In genomic region chr6:16898251-16898862, GRCm38 (mm10) we compare ENCODE assay signal across 19 mouse cellular contexts. TPM values are rescaled to one million over a fixed set of nuclear protein-coding genes. Genes with fewer than 3 reads are reported as not detected.
DNase-seq lines count a peak whose midpoint lies in the region; ATAC-seq lines count a peak whose summit lies in the region.
"Had no signal": no experiment of that assay in that cellular context is flagged by ENCODE, and none has a peak within 500 bp of the region (broad histone marks: within the 10 kb centered on the region; RNA-seq: fewer than 3 reads in every experiment).

TSS of gene Tfec (minus strand) at chr6:16898441.

- no peaks in the 10 kb centered on the region for H3K4me1 ChIP-seq in embryonic facial prominence, embryonic 11.5 days (ENCODE audit: control insufficient read depth, insufficient read depth, low read length)
- H3K4me1 ChIP-seq in embryonic facial prominence, embryonic 10.5 days, result peaks cover 7% of the 10 kb centered on the region
- no peaks in the 10 kb centered on the region for H3K4me1 ChIP-seq in liver, embryonic 15.5 days (replicated peaks)
- H3K4me1 ChIP-seq: forebrain, embryonic 10.5 days; heart, embryonic 10.5 days had no signal

- DNase-seq in embryonic facial prominence, embryonic 11.5 days (ENCODE audit: low spot score), result peak; percentile 6
- DNase-seq in embryonic facial prominence, embryonic 10.5 days (ENCODE audit: low spot score), result no peak
- DNase-seq in lung, postnatal 36 days, result peak; percentile 14
- DNase-seq in lung, postnatal 4 days, result no peak
- no peak for DNase-seq in retina, postnatal 1 day
- no peak for DNase-seq in testis, postnatal 14 days (ENCODE audit: low spot score)
- DNase-seq: cerebellum, adult 11-12 months; gastrocnemius, postnatal 14 days; heart, postnatal 14 days; kidney, adult 2 months; kidney, postnatal 36 days; layer of hippocampus, adult 9-11 months had no signal

- no peaks in the 10 kb centered on the region for H3K36me3 ChIP-seq in embryonic facial prominence, embryonic 11.5 days (replicated peaks; ENCODE audit: control insufficient read depth, insufficient read depth, low read depth, low read length)
- H3K36me3 ChIP-seq in embryonic facial prominence, embryonic 10.5 days (replicated peaks), result no peaks in the 10 kb centered on the region
- H3K36me3 ChIP-seq in liver, embryonic 15.5 days (replicated peaks), result no peaks in the 10 kb centered on the region
- H3K36me3 ChIP-seq: forebrain, embryonic 10.5 days; heart, embryonic 10.5 days; limb, embryonic 13.5 days had no signal

- no peak within 1 kb of the TSS for H3K4me3 ChIP-seq in embryonic facial prominence, embryonic 11.5 days (ENCODE audit: low read depth, low read length)
- no peak within 1 kb of the TSS for H3K4me3 ChIP-seq in embryonic facial prominence, embryonic 10.5 days
- H3K4me3 ChIP-seq in liver, embryonic 15.5 days (replicated peaks), result peak within 1 kb of the TSS; percentile 30
- H3K4me3 ChIP-seq: forebrain, embryonic 10.5 days; heart, embryonic 10.5 days; limb, embryonic 13.5 days had no signal

- 62% methylated on average over 7 of the region's 7 CpGs for WGBS in embryonic facial prominence, embryonic 11.5 days
- WGBS in embryonic facial prominence, embryonic 10.5 days, result 77% methylated on average over 7 of the region's 7 CpGs
- WGBS in liver, embryonic 15.5 days (ENCODE audit: insufficient replicate concordance), result 29% methylated on average over 7 of the region's 7 CpGs

- no peaks in the 10 kb centered on the region for H3K27me3 ChIP-seq in embryonic facial prominence, embryonic 11.5 days (ENCODE audit: control insufficient read depth, insufficient read depth, low read length)
- no peaks in the 10 kb centered on the region for H3K27me3 ChIP-seq in embryonic facial prominence, embryonic 10.5 days (replicated peaks; ENCODE audit: low read depth, poor library complexity, severe bottlenecking)
- no peaks in the 10 kb centered on the region for H3K27me3 ChIP-seq in liver, embryonic 15.5 days
- H3K27me3 ChIP-seq: limb, embryonic 13.5 days had no signal

- no peak within 1 kb of the TSS for H3K4me2 ChIP-seq in embryonic facial prominence, embryonic 11.5 days (ENCODE audit: low read depth, low read length)
- no peak within 1 kb of the TSS for H3K4me2 ChIP-seq in liver, embryonic 15.5 days
- H3K4me2 ChIP-seq: hindbrain, embryonic 14.5 days; limb, embryonic 13.5 days had no signal

- H3K9ac ChIP-seq in embryonic facial prominence, embryonic 11.5 days (replicated peaks; ENCODE audit: low read length), result no peak within 1 kb of the TSS
- H3K9ac ChIP-seq in liver, embryonic 15.5 days, result no peak within 1 kb of the TSS
- H3K9ac ChIP-seq: hindbrain, embryonic 14.5 days; limb, embryonic 13.5 days had no signal

- H3K27ac ChIP-seq in embryonic facial prominence, embryonic 11.5 days (replicated peaks; ENCODE audit: low read depth, low read length), result no peak within 1 kb of the TSS
- H3K27ac ChIP-seq in embryonic facial prominence, embryonic 10.5 days (replicated peaks), result no peak within 1 kb of the TSS
- no peak within 1 kb of the TSS; the same call in 1 of the 2 replicates for H3K27ac ChIP-seq in liver, embryonic 15.5 days (replicated peaks)
- H3K27ac ChIP-seq: forebrain, embryonic 10.5 days; heart, embryonic 10.5 days; hindbrain, embryonic 14.5 days; limb, embryonic 13.5 days had no signal

- ATAC-seq in embryonic facial prominence, embryonic 11.5 days (replicated peaks; ENCODE audit: insufficient number of reproducible peaks, low FRiP score, low TSS enrichment, low read depth), result no peak
- ATAC-seq in liver, embryonic 15.5 days (ENCODE audit: insufficient read depth), result no peak
- ATAC-seq in inflammation-experienced regulatory T-cells, adult 6 months, result no peak
- ATAC-seq: midbrain, embryonic 16.5 days had no signal

- H3K9me3 ChIP-seq in embryonic facial prominence, embryonic 11.5 days (replicated peaks; ENCODE audit: control insufficient read depth, low read length), result no peaks in the 10 kb centered on the region
- H3K9me3 ChIP-seq in embryonic facial prominence, embryonic 10.5 days, result no peaks in the 10 kb centered on the region
- H3K9me3 ChIP-seq in liver, embryonic 15.5 days (replicated peaks), result no peaks in the 10 kb centered on the region
- H3K9me3 ChIP-seq: forebrain, embryonic 10.5 days; heart, embryonic 10.5 days; limb, embryonic 13.5 days had no signal

RNA-seq across cellular contexts. Expression of gene Tfec, which starts in this region (rescaled TPM):
- polyA plus RNA-seq in embryonic facial prominence, embryonic 11.5 days (2014; fragmentation: Nextera tagmentation; extraction: Ambion mirVana), result 1.6 and 1.8 TPM in 2 replicates
- 1.0 and 1.1 TPM in 2 replicates for polyA plus RNA-seq in embryonic facial prominence, embryonic 10.5 days (2016; fragmentation: Nextera tagmentation; extraction: Ambion mirVana)
- 3.7 and 4.4 TPM in 2 replicates for polyA plus RNA-seq in liver, embryonic 15.5 days (2015; fragmentation: Nextera tagmentation; extraction: Ambion mirVana)
- polyA plus RNA-seq in inflammation-experienced regulatory T-cells, adult 6 months (2017; shearing (Covaris generic)), result not detected

Comparison
In these comparisons a context has a peak if more than half of its experiments do, and no peak if none do; other contexts are left out.
1. DNase-seq: peak in embryonic facial prominence, embryonic 11.5 days (single experiment) and lung, postnatal 36 days (single experiment); none in embryonic facial prominence, embryonic 10.5 days (single experiment), lung, postnatal 4 days (0 of 2), retina, postnatal 1 day (single experiment) and testis, postnatal 14 days (single experiment).